Mouse (Mus musculus): ENCODE measurements around the gene Ccdc116. TPM values are rescaled to one million over a fixed set of nuclear protein-coding genes. Genes with fewer than 3 reads are reported as not detected.
A peak's percentile ranks its signal among the peaks of the same experiment; 100 is the strongest.

Gene Ccdc116
- total RNA-seq, 2 experiments from 2014 or later: 2.0 to 2.9 TPM

DNA sequence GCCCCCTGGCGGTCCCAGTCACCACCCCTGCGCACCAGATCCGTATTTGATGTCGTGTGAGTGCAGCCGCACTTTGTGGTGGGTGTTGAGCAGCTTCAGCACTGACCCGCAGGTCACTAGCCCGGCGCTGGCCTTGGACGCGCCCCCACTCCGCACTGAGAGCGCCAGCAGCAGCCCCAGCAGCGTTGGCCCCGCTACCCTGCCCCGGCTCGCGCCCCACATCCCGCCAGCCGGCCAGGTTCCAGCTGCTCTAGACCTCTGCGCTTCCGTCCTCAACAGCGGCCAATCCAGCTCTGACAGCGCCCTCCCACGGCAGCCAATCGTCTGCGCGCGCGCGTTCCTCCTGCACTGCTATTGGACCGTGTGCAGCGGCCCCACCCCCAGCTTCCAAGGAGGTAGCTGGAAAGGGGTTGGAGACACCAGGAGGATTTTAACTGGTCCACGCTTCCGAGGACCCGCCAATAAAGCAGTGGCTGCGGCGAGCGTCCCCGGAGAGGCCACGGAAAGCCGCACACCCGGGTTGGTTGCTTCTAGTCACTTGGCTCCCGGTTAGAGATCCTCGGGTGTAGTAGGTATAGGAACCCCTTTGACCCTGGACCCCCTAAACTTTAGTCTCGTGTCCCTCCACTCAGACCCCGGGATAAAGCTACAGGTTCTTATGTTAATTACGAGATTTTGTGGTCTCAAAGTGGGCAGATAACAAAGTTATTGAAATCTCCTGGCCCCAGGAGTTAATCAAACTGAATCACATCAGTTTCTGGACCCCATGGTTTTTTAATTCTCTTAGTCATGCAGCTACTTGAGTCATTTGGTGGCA, 14.7 kb downstream of the Ccdc116 start, which contains the start of gene Sdf2l1:
Gene Sdf2l1, minus strand, starts transcription at position 295 of the 817 bp plus-strand sequence.
- peak; percentile 97 for DNase-seq (ENCODE audit: low spot score in 2 of 2)
- intact Hi-C loops (cut with DNase I): loop anchor here (5.0 kb wide), 2 partner anchors 70 to 145 kb away; partner anchors contain the start of genes Tmem191c and Ube2l3

DNA sequence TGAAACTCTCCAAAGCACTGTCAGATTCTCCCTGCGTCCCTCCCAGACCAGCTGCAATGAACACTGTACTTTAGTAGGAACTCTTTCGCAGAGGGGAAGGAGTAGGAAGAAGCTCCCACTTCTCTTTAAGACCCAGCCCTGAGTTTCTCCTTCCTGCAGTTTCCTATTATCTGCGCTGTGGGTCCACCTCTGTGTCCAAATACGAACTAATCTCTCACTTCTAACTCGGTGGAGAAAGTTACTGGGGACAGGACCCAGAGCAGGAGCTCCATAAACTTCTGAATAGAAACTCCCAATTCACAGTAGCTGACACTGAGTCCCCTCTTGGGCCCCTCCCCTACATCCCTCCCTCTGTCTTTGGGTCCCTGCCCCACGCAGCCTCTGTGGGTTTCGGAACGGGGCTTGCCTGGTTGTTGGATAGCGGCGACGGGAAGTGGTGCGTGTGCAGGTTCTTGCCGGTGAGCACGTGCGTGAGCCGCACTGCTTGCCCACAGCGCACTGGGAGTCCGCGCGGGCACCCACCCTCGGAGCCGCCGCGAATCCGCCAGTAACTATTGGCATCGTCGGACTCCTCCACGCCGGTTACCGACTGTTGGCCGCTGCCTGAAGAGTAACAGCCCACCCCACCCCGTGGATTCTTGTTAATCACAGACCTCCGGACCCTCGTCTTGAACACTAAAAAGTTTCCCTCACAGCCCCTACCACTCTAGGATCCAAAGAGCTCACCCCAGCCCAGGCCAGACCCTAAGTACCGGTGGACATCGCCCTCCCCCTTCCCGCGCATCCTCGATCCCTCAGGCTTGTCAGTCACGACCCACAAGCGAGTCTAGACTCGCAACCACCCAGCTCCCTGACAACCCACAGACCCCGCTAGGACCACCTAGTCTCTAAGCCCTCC, 15.6 kb downstream of the Ccdc116 start:
- DNase-seq (ENCODE audit: low spot score in 2 of 2): peak in 1 of 2 experiments; percentile 27
- intact Hi-C loops (cut with DNase I): loop anchor here (5.0 kb wide), 2 partner anchors 71 to 146 kb away; partner anchors contain the start of genes Tmem191c and Ube2l3

DNA sequence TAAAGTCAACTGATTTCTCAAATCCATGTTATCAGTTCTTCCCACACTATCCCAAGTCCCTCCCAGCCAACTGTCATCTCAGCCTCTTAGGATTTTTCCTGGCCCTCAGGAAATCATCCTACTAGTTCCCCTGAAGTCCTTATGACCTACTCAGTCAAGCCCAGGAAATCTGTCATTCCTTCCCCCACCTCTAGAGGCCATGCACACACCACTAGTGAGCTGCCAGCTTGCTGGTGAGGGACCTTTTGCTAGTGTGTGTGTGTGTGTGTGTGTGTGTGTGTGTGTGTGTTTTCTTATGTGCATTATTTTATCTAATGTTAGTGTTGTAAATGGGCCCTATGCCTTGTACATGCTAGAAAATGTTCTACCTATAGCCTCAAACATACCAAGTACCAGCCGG, 19.7 kb downstream of the Ccdc116 start:
- intact Hi-C loops (cut with DNase I): no loop called here
- DNase-seq (ENCODE audit: low spot score in 2 of 2): peak in 1 of 2 experiments; percentile 19

DNA sequence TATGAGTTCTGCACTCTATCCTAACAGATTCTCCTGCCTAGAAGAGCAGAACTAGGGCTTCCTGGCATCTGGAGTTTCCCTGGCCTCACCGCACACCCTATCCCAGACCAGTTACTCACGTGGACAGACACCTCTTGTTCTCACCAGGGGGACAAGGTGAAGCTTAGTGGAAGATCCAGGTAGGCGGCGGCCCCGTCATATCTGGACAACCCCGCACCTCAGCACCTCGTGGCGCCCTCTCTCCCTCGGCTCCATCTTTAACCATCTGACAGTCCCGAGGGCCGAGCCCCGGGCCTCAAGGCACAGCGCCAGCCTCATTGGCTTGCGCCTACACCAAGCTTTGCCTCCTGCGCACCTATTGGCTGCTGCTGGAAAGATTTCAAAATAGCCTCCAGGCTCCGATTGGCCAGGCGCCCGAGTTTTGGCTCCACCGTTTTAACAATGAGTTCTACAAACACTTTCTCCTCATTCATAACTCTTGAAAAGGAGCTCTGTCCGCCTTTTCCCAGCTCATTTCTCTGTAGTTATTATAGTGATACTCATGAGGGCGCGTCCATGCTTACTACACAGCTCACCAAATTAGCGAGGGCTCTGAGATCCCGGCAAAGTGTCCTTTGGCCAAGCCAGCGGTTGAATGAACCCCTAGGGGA, 22.0 kb downstream of the Ccdc116 start, which contains the start of gene 2610318N02Rik:
Gene 2610318N02Rik, minus strand, starts transcription at position 297 of the 650 bp plus-strand sequence.
- DNase-seq (ENCODE audit: low spot score in 2 of 2): peak; percentile 42 to 55
- intact Hi-C loops (cut with DNase I): no loop called here

DNA sequence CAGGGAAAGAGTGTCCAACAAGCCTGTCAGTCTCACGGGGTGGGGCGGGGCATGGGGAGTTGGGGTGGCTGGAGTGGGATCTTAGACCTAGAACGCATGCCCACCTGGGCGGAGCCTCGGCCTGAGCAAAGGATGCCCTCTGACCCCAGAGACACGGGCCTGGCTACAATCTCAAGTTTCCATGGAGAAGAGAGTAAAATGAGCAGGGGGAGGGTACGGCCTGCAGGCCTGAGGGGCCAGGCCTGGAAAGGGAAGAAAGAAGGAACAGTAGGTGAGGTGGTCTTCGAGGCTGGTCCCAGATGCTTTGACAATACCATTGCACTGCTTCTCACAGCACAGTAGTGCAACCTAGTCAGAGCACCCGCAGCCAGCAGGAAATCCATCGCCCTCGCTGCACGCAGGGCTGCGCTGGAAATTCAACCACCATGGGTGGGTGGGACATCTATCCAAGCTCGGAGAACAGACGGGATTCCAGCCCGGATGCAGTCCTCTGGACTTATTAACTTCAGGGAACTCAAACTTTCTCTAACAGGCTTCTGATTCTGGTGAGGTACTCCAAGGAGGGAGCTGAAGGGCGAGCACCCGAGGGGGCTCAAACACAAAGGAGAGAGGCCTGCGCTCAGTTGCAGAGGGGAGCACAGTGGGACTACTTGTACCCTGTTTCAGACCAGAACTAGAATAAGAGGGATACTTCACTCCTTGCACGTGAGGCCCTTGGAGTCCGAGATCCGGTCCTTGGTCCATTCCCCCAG, 22.7 kb downstream of the Ccdc116 start:
- no peak for DNase-seq (ENCODE audit: low spot score in 2 of 2)
- intact Hi-C loops (cut with DNase I): no loop called here

DNA sequence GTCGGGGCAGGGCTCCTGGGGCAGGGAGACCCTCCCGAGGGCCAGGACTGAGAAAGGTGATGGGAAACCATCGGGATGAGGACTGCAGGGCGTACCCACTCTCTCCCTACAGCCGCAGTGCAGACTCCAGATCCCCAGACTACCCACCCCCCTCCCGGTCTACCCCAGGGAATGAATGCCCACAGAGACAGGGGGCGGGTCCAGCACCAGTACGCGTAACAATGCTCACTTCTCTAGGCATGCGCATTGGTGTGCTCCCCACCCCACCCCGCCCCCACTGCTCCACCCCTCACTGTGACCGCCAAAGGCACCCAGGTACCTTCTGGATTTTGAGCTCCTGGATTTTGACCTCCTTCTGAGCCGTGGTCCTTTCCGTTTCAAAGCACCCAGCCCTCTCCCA, 25.5 kb downstream of the Ccdc116 start:
- no peak for DNase-seq (ENCODE audit: low spot score in 2 of 2)
- intact Hi-C loops (cut with DNase I): no loop called here

DNA sequence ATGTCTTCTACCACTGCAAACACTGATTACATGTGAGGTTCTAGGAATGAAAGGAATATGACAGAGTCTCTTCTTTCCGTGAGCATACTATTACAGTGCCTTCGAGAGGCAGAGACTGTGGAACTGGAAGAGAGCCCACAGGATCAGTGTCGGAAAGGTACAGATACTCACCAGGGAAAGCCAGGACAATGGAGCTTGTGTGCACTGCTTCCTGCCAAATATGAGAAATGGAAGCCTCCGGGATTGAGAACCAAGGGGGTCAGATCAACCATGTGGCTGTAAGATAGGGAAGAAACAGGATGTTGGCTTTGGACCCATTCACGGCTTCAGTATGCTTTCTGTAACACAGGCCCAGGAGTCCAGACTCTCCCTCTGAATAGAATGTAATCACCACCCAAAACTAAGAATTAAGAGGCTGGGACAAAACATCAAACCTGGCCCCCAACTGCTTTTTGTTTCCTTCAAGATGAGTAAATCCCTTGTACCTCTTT, 29.7 kb downstream of the Ccdc116 start:
- intact Hi-C loops (cut with DNase I): no loop called here
- no peak for DNase-seq (ENCODE audit: low spot score in 2 of 2)

DNA sequence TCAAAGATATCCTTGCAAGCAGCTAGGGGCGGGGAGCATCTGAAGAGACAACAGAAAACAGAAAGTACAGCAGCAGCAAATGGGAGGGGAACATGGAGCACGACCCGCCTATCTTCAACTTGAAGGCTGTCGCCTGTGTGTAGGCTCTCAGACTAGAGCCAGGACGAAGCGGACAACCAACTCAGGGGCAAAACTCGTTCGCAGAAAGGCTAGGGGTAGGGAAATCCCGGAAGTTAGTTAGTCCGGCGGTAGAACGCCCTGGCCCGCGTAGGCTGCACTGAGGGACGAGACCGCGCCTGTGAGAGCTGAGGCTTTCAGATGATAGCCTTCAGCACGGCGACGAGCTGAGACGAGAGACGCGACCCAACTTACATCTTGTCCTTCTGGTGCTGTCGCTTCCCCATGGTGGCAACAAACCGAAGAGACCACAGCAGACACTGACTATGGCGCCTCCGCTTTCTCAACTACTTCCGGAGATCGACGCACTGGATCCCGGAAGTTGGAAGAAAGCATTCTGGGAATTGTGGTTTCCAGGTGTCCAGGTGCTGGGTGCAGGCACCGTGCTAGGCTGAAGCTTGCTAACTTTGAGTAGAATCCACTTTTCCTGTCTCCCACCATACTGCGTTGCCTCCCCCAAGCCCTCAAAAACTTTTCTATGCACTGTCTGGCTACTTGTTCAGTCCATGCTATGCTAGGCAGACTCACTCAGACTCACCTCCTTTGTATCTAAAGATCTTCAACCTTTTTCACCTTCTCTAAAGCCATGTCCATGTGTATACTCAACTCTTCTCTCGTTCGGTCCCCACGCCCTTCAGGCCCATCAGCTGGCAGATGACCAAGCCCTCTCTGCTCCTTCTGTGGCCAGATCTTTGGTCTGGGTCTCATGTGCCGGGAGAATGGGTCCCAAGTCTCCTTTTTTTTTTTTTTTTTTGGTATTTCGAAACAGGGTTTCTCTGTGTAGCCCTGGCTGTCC, 36.0 kb downstream of the Ccdc116 start, which contains the start of gene Ppil2:
Gene Ppil2, minus strand, starts transcription at position 487 of the 973 bp plus-strand sequence.
- intact Hi-C loops (cut with DNase I): no loop called here
- peak; percentile 70 to 74 for DNase-seq (ENCODE audit: low spot score in 2 of 2)

DNA sequence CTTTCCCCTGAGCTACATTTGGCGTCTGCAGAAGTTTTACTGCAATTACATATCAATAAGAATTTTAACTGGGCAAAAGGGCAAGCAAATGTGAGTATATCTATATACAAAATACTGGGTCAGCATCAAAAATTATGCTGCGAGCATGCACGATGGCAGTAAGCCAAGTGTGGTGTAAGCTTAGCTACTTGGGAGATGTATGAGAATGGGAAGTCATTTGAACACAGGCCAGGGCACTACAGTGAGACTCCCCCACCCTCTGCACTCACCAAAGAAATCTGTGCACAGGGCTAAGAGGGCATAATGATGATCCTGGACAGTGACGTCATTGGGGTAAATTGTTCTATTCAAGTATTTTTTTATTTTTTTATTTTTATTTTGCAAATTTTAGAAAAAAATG, 42.4 kb downstream of the Ccdc116 start:
- intact Hi-C loops (cut with DNase I): no loop called here
- no peak for DNase-seq (ENCODE audit: low spot score in 2 of 2)

DNA sequence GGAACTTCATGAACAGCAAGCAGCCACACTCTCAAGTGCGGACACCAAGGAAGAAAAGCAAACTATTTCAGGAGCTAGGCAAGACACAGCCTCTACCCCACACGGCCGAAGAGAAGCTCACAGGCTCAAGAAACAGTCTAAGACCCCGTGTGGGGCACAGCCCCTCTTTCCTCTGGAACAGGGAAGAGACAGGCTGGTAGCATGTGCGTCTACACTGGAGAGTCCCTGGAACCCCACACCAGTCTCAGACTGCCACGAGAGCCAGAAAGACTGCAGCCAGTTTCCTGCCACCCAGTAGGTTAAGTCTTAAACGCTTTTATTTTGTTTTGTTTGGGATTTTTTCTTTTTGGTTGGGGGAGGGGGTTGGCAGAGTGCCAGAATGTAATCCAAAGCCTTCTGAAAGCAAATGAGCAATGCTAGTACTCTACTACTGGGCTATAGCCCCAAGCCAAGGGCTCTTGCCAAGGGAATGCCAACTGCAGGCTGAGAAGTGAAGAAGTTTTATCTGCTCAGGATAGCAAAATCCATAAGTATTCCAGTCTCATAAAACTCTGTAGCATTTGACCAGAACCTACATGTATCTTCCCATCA, 44.3 kb downstream of the Ccdc116 start:
- DNase-seq (ENCODE audit: low spot score in 2 of 2): no peak
- intact Hi-C loops (cut with DNase I): no loop called here

DNA sequence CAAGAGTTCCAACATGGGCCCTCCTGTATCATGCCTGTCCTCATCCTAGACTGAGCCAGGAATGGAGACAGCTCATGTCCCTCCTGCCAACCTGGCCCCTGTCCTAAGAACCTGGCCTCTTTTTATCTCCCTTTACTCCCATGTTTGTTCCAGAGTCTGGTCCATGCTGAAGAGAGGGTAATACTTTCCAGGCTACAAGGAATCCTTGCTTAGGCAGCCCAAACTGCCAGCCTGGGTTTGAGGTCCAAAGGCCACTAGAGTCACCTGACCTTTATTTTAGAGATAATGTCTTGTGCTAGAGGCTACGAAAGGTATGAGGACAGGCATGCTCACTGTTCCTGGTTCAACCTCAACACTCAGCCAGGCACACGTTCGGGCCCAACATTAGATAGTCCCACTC, 50.1 kb downstream of the Ccdc116 start:
- no peak for DNase-seq (ENCODE audit: low spot score in 2 of 2)
- intact Hi-C loops (cut with DNase I): no loop called here

Small RNA genes lying within 50 kb of the gene (microRNA-seq; reads per million reads assigned to microRNA genes)
- gene Mir130b (82.0 reads per million, percentile 54 among the genes with 10 or more reads in this experiment), gene Mir301b (not detected)

Other genes with a start within 250 kb of the Ccdc116 start
- 100 to 1,000 TPM; 478 to 491 TPM for gene Mapk1, start 163.8 kb downstream of the Ccdc116 start, total RNA-seq (2021)
- 10 to 100 TPM; 42.6 TPM for gene Ypel1, start 77.5 kb downstream of the Ccdc116 start, total RNA-seq (2021)
- 10 to 100 TPM; 76.3 to 92.1 TPM for gene Ppil2, start 36.0 kb downstream of the Ccdc116 start, total RNA-seq (2021)
- gene 2610318N02Rik, start 22.1 kb downstream of the Ccdc116 start, total RNA-seq (2021): 1 to 10 TPM; 1.4 to 2.2 TPM
- gene Sdf2l1, start 14.8 kb downstream of the Ccdc116 start, total RNA-seq (2021): 10 to 100 TPM; 19.9 to 34.7 TPM
- 10 to 100 TPM; 27.5 to 27.6 TPM for gene Ydjc, start 2.6 kb downstream of the Ccdc116 start, total RNA-seq (2021)
- gene Ube2l3, start 55.4 kb upstream of the Ccdc116 start, total RNA-seq (2021): 100 to 1,000 TPM; 123 to 145 TPM
- 1 to 10 TPM; 1.7 to 2.0 TPM for gene Rimbp3, start 61.4 kb upstream of the Ccdc116 start, total RNA-seq (2021)
- 1 to 10 TPM; 5.3 to 5.4 TPM for gene Hic2, start 86.3 kb upstream of the Ccdc116 start, total RNA-seq (2021)
- gene Tmem191c, start 128.8 kb upstream of the Ccdc116 start, total RNA-seq (2021): 100 to 1,000 TPM; 102 to 115 TPM
- 1 to 10 TPM; 1.9 to 2.5 TPM for gene Serpind1, start 184.1 kb upstream of the Ccdc116 start, total RNA-seq (2021)

All from left cerebral cortex, postnatal 36 days (tissue).